In the genomic region with DNA sequence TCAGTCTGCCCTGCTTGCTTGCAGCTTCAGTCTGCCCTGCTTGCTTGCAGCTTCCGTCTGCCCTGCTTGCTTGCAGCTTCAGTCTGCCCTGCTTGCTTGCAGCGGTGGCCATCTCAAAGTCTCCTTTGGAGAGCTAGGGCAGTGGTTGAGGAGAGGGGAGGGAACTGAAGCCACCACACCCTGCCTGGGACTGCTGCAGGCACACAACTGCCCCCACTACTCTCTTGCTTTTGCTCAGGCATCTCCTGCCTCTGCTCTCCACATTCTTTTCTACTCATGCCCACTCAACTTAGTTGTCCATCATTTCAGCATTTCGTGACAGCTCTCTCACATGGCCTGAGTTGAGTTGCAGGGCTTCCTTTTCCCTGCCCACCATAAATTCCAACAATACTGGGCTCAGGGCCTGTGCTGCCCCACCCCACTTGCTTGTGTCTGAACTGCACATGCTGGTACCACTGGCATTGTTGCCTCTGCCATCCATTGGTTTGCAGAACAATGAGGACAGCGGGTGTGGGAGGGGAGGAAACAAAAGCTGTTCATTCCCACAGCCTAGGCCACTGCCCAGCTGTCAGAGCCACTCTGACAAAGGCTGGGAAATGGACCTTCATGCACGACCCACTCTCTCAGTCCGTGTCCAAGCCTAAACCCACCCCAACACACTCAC, we compare ENCODE assay signal across 10 mouse cellular contexts. TPM values are rescaled to one million over a fixed set of nuclear protein-coding genes. Genes with fewer than 3 reads are reported as not detected.
A peak's percentile ranks its signal among the peaks of the same experiment; 100 is the strongest.
DNase-seq lines count a peak whose midpoint lies in the region; ATAC-seq lines count a peak whose summit lies in the region.
"Had no signal": no experiment of that assay in that cellular context is flagged by ENCODE, and none has a peak within 500 bp of the region (broad histone marks: within the 10 kb centered on the region; RNA-seq: fewer than 3 reads in every experiment).

No protein-coding gene starts in this region.

- H3K27ac ChIP-seq in hindbrain, embryonic 15.5 days (replicated peaks), result 0 out of 2 replicates have a peak overlapping the region, but pooled peaks have one; percentile 30
- peak overlapping the region; percentile 40; the same call in 1 of the 2 replicates for H3K27ac ChIP-seq in midbrain, embryonic 13.5 days
- H3K27ac ChIP-seq: embryonic facial prominence, embryonic 13.5 days; liver, embryonic 15.5 days had no signal

- peak; percentile 76; the same call in 1 of the 2 replicates for ATAC-seq in hindbrain, embryonic 15.5 days (ENCODE audit: low FRiP score, low read depth)
- peak; percentile 88 for ATAC-seq in midbrain, embryonic 13.5 days
- ATAC-seq: Patski had no signal

- no peak overlapping the region for H3K4me2 ChIP-seq in hindbrain, embryonic 15.5 days
- no peak overlapping the region for H3K4me2 ChIP-seq in midbrain, embryonic 13.5 days (replicated peaks)
- H3K4me2 ChIP-seq: embryonic facial prominence, embryonic 13.5 days; liver, embryonic 15.5 days had no signal

- no peaks in the 10 kb centered on the region for H3K4me1 ChIP-seq in hindbrain, embryonic 15.5 days (replicated peaks)
- H3K4me1 ChIP-seq in midbrain, embryonic 13.5 days (replicated peaks), result peaks cover 6% of the 10 kb centered on the region
- H3K4me1 ChIP-seq: embryonic facial prominence, embryonic 13.5 days; liver, embryonic 15.5 days had no signal

- H3K4me3 ChIP-seq in hindbrain, embryonic 15.5 days, result no peak overlapping the region
- no peak overlapping the region for H3K4me3 ChIP-seq in midbrain, embryonic 13.5 days (replicated peaks)
- H3K4me3 ChIP-seq: embryonic facial prominence, embryonic 13.5 days; liver, embryonic 15.5 days had no signal

- WGBS in hindbrain, embryonic 15.5 days, result 19% methylated on average over 6 of the region's 6 CpGs
- WGBS in midbrain, embryonic 13.5 days, result 15% methylated on average over 6 of the region's 6 CpGs

- H3K9ac ChIP-seq in hindbrain, embryonic 15.5 days, result no peak overlapping the region
- no peak overlapping the region for H3K9ac ChIP-seq in midbrain, embryonic 13.5 days (replicated peaks)
- H3K9ac ChIP-seq: embryonic facial prominence, embryonic 13.5 days; liver, embryonic 15.5 days had no signal

- H3K9me3 ChIP-seq in hindbrain, embryonic 15.5 days, result no peaks in the 10 kb centered on the region
- no peaks in the 10 kb centered on the region for H3K9me3 ChIP-seq in midbrain, embryonic 13.5 days
- H3K9me3 ChIP-seq: embryonic facial prominence, embryonic 13.5 days; liver, embryonic 15.5 days had no signal

- peak; percentile 86 for DNase-seq in brain, adult 2 months (ENCODE audit: low read depth, low spot score)
- DNase-seq in embryo, embryonic 10 days (ENCODE audit: low spot score), result peak; percentile 44
- DNase-seq in thymus, postnatal 10 days (ENCODE audit: low spot score in 2 of 2), result no peak
- DNase-seq in testis, postnatal 14 days (ENCODE audit: low spot score), result no peak
- DNase-seq in yolk sac, embryonic 10.5 days (ENCODE audit: low spot score), result no peak

- H3K27me3 ChIP-seq in hindbrain, embryonic 15.5 days, result no peaks in the 10 kb centered on the region
- no peaks in the 10 kb centered on the region for H3K27me3 ChIP-seq in midbrain, embryonic 13.5 days
- H3K27me3 ChIP-seq: embryonic facial prominence, embryonic 13.5 days; liver, embryonic 15.5 days had no signal

- no peaks in the 10 kb centered on the region for H3K36me3 ChIP-seq in hindbrain, embryonic 15.5 days
- no peaks in the 10 kb centered on the region for H3K36me3 ChIP-seq in midbrain, embryonic 13.5 days
- H3K36me3 ChIP-seq: embryonic facial prominence, embryonic 13.5 days; liver, embryonic 15.5 days had no signal

RNA-seq across cellular contexts. Expression of a gene that starts 24.9 kb away (rescaled TPM):
- polyA plus RNA-seq in hindbrain, embryonic 15.5 days (2015; fragmentation: Nextera tagmentation; extraction: Ambion mirVana), result 55.1 and 58.6 TPM in 2 replicates
- 66.3 and 73.8 TPM in 2 replicates for polyA plus RNA-seq in midbrain, embryonic 13.5 days (2015; fragmentation: Nextera tagmentation; extraction: Ambion mirVana)

Comparison
In these comparisons a context has a peak if more than half of its experiments do, and no peak if none do; other contexts are left out.
1. DNase-seq: peak in brain, adult 2 months (single experiment) and embryo, embryonic 10 days (single experiment); none in thymus, postnatal 10 days (0 of 2), testis, postnatal 14 days (single experiment) and yolk sac, embryonic 10.5 days (single experiment).